Mouse (Mus musculus): ENCODE results near the gene Cldn13. TPM values are rescaled to one million over a fixed set of nuclear protein-coding genes. Genes with fewer than 3 reads are reported as not detected.

The Cldn13 gene
- polyA plus RNA-seq, 1 experiment from 2014 or later: 2.3 TPM

DNA sequence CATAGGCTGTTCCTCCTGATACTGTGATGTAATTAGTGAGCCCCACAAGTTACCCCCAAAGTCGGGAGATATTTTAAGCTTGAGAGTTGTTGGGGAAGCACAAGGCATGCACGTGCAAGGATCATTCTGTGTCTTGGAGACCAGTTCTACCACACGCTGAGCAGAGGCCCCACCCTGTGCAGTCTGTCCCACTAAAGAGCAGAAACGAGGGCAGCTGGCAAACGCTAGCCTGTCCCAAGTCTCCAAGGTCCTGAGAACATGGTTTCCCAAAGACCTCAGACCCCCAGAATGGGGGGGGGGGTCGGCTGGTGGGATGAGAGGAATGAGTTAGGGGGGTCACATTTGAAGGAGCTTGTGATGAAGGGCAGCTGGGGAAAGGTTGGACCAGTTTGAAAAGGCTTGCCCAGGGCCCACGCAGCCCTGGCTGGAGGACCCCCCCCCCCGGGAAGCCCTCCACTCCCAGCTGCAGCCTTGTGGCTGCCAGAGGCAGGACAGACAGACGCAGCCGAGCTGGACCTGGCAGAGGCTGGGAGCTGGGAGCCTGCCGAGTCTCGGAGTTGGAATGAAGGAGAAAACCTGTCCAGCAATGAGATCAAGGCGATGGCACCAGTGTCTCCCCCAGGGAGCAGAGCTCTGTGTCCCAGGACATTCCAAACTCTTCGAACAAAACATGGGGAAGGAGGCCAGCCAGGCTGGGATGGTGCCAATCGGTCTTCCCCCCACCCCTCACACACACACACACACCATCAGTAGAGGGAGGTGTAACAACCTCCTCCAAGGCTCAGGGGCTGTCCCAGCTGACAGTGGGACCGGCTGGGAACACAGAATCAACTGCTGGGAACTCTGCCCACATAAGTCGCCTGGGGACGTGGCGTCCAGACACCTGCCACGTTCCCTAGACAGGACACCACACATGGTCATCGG, 41.1 kb downstream of the Cldn13 start:
- H3K4me3 ChIP-seq: no peak overlapping the region
- peaks cover 23% of the 10 kb centered on the region; the same call in 1 of the 2 replicates for H3K4me1 ChIP-seq
- no peaks in the 10 kb centered on the region for H3K36me3 ChIP-seq
- H3K27me3 ChIP-seq (ENCODE audit: low read depth, poor library complexity, severe bottlenecking): no peaks in the 10 kb centered on the region
- no peak for DNase-seq (ENCODE audit: low spot score)
- H3K9me3 ChIP-seq (replicated peaks): no peaks in the 10 kb centered on the region
- H3K27ac ChIP-seq: peak overlapping the region; percentile 54; the same call in 1 of the 2 replicates
- 76% methylated on average over 21 of the region's 21 CpGs for WGBS

DNA sequence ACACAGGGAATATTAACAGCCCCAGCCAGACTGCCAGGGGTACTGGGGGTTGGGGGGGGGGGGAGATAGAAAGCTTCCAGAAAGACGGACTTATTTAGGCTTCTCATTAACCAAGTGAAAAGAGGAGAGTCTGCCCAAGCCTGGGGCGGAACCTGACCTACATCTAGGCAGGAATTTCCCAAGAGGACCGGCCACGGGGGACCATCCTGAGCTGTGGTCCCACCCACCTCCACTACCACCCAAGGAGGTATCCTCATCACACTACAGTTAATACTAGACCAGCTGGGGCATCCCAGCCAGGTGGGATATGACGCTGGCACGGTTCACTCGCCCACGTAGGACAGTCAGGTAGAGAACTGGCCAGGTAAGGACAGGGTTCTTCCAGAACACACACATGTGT, 42.3 kb downstream of the Cldn13 start:
- 89% methylated on average over 8 of the region's 8 CpGs for WGBS
- H3K4me1 ChIP-seq: peaks cover 35% of the 10 kb centered on the region
- no peak overlapping the region for H3K27ac ChIP-seq
- H3K4me3 ChIP-seq: no peak overlapping the region
- H3K27me3 ChIP-seq (ENCODE audit: low read depth, poor library complexity, severe bottlenecking): no peaks in the 10 kb centered on the region
- H3K36me3 ChIP-seq: no peaks in the 10 kb centered on the region
- no peak for DNase-seq (ENCODE audit: low spot score)
- no peaks in the 10 kb centered on the region for H3K9me3 ChIP-seq (replicated peaks)

DNA sequence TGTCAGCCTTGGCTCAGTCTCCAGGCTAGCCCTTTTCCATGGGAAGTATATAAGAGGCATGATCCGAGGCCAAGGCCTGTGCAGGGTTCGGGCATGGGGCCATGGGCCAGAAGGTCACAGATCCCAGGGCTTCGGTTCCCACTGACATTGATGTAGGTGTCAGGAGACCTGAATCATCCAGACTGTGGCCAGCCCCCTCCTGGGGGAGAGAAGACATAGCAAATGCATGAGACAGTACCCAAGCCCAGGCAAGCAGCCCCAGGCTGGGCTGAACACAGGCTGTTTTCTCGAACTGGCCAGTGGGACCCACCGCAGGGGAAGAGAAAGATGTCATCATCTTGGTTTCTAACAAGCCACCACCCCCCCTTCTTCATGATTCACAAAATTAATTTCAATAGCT, 42.7 kb downstream of the Cldn13 start:
- Histone ChIP-seq H3K27ac (0 out of 2 replicates have a peak overlapping the region, but pooled peaks have one; percentile 14), H3K36me3 (no peaks in the 10 kb centered on the region), H3K4me1 (peaks cover 40% of the 10 kb centered on the region), H3K4me3 (no peak overlapping the region), H3K9me3 (replicated peaks) (no peaks in the 10 kb centered on the region), H3K27me3 (ENCODE audit: low read depth, poor library complexity, severe bottlenecking) (no peaks in the 10 kb centered on the region)
- WGBS: 62% methylated on average over 5 of the region's 5 CpGs
- no peak for DNase-seq (ENCODE audit: low spot score)

DNA sequence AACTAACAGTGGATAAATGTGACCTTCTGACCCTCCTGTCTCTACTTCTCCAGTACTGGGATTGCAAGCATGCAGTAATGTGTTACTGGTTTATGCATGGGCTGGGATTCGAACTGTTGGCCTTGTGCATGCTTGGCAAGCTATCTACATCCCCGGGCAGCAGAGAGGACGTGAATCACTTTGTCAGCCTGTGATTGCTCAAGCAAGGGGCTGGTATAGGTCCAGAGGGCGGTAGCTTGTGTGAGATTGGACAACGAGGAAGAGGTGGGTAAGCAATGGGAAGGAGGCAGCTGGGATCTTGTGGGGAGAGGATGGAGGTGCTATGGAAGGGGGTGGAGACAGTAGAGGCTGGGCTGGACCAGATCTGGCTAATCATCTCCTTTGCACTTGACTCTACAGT, 46.8 kb downstream of the Cldn13 start:
- 73% methylated on average over 5 of the region's 5 CpGs for WGBS
- Histone ChIP-seq H3K4me3 (no peak overlapping the region), H3K36me3 (no peaks in the 10 kb centered on the region), H3K27me3 (ENCODE audit: low read depth, poor library complexity, severe bottlenecking) (no peaks in the 10 kb centered on the region), H3K4me1 (peaks cover 43% of the 10 kb centered on the region), H3K27ac (peak overlapping the region; percentile 85), H3K9me3 (replicated peaks) (no peaks in the 10 kb centered on the region)
- no peak for DNase-seq (ENCODE audit: low spot score)

DNA sequence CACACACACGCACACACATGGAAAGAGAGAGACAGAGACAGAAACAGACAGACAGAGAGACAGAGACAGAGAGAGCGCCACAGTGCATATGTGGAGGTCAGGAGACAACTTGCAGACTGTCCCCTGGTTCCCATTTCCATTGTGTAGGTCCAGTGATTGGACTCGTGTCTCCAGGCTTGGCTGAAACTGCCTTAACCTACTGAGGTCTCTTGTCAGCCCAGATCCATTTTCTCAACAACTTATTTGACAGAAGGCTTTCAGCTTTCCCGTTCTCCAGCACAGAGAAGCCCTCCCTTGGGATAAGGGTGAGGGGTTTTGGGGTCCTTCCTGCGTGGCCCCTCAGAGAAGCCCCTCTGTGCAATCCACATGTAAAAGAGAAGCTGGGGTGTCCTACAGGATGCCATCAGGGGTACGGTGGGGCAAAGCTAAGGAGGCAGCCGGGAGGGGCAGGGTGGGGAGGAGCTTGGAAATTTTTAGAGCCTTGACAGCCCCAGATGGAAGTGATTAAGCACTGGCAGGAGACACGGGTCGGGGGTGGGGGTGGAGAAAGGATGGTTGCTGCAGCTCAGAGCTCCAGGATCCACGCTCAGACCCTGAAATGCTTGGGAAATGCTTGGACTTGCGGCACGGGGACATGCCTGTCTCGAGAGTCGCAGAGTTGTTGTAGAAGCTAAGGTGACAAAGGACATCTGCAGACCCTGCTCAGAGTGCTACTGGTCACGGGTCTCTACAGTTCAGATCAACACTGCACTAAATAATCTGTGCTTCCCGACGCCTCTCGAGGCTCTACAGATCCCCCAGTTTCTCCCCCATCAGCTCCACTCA, 47.8 kb downstream of the Cldn13 start:
- DNase-seq (ENCODE audit: low spot score): peak; percentile 73
- Histone ChIP-seq H3K27ac (peak overlapping the region; percentile 85), H3K9me3 (replicated peaks) (no peaks in the 10 kb centered on the region), H3K27me3 (ENCODE audit: low read depth, poor library complexity, severe bottlenecking) (no peaks in the 10 kb centered on the region), H3K36me3 (no peaks in the 10 kb centered on the region), H3K4me3 (peak overlapping the region; percentile 37), H3K4me1 (peaks cover 36% of the 10 kb centered on the region)
- WGBS: 31% methylated on average over 18 of the region's 18 CpGs

DNA sequence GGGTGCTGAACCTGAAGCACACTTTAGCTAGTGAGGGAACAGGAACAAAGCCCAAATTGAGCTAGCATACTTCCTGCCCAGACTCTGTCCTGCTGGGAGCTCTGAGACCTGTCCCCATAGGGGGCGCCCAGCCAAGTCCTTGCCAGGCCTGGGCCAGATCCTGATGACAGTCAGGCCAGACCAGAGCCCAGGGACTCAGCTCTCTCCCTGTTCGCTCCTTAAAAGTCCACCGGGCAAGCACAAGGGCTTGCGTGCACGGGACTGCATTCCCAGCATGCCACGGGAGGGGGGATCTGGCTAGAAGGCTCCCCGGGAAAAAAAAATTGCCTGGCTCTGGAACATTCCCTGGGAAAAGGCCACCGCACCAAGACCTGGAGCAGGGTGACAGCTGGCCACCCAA, 50.2 kb downstream of the Cldn13 start:
- no peak for DNase-seq (ENCODE audit: low spot score)
- Histone ChIP-seq H3K4me1 (peaks cover 43% of the 10 kb centered on the region), H3K36me3 (no peaks in the 10 kb centered on the region), H3K27ac (peak overlapping the region; percentile 81), H3K27me3 (ENCODE audit: low read depth, poor library complexity, severe bottlenecking) (no peaks in the 10 kb centered on the region), H3K4me3 (no peak overlapping the region), H3K9me3 (replicated peaks) (no peaks in the 10 kb centered on the region)
- 68% methylated on average over 8 of the region's 8 CpGs for WGBS

Other genes starting within 250 kb of the Cldn13 start
- 4.4 and 5.3 TPM in 2 replicates for gene Limk1, start 226.9 kb downstream of the Cldn13 start, polyA plus RNA-seq (2016; fragmentation: Nextera tagmentation; extraction: Ambion mirVana)
- 1.0 and 4.2 TPM in 2 replicates for gene Eln, start 168.2 kb downstream of the Cldn13 start, polyA plus RNA-seq (2016; fragmentation: Nextera tagmentation; extraction: Ambion mirVana)
- gene Tmem270, start 8.8 kb downstream of the Cldn13 start, polyA plus RNA-seq (2016; fragmentation: Nextera tagmentation; extraction: Ambion mirVana): not detected in 2 replicates
- 11.0 and 16.5 TPM in 2 replicates for gene Mettl27, start 16.8 kb upstream of the Cldn13 start, polyA plus RNA-seq (2016; fragmentation: Nextera tagmentation; extraction: Ambion mirVana)
- 9.8 and 10.0 TPM in 2 replicates for gene Cldn4, start 31.4 kb upstream of the Cldn13 start, polyA plus RNA-seq (2016; fragmentation: Nextera tagmentation; extraction: Ambion mirVana)
- 8.3 and 10.3 TPM in 2 replicates for gene Cldn3, start 70.7 kb upstream of the Cldn13 start, polyA plus RNA-seq (2016; fragmentation: Nextera tagmentation; extraction: Ambion mirVana)
- 23.5 and 30.1 TPM in 2 replicates for gene Abhd11, start 93.6 kb upstream of the Cldn13 start, polyA plus RNA-seq (2016; fragmentation: Nextera tagmentation; extraction: Ambion mirVana)
- gene Stx1a, start 108.0 kb upstream of the Cldn13 start, polyA plus RNA-seq (2016; fragmentation: Nextera tagmentation; extraction: Ambion mirVana): 7.5 and 8.1 TPM in 2 replicates
- 27.7 and 30.8 TPM in 2 replicates for gene Dnajc30, start 148.7 kb upstream of the Cldn13 start, polyA plus RNA-seq (2016; fragmentation: Nextera tagmentation; extraction: Ambion mirVana)
- 194 and 201 TPM in 2 replicates for gene Bud23, start 149.4 kb upstream of the Cldn13 start, polyA plus RNA-seq (2016; fragmentation: Nextera tagmentation; extraction: Ambion mirVana)
- 8.5 and 12.7 TPM in 2 replicates for gene Vps37d, start 162.7 kb upstream of the Cldn13 start, polyA plus RNA-seq (2016; fragmentation: Nextera tagmentation; extraction: Ambion mirVana)
- gene Mlxipl, start 174.4 kb upstream of the Cldn13 start, polyA plus RNA-seq (2016; fragmentation: Nextera tagmentation; extraction: Ambion mirVana): 2.5 and 5.1 TPM in 2 replicates
- gene Tbl2, start 234.1 kb upstream of the Cldn13 start, polyA plus RNA-seq (2016; fragmentation: Nextera tagmentation; extraction: Ambion mirVana): 19.4 and 30.7 TPM in 2 replicates

All from limb, embryonic 10.5 days (tissue).